Mouse (Mus musculus) induced T-regulatory cell, adult 2 months (primary cell): ENCODE results near the gene Krtap13-1.
"Not testable (repeated sequence)": the region's sequence is repeated elsewhere in the genome, so short reads cannot be mapped to it uniquely, and the experiment has no call there.

ENCODE experiments used
- DNase-seq: peaks from one replicate; pipeline ENCODE4 v3.0.0-alpha.2; 2012; ENCODE audit warnings: low read depth

Krtap13-1 gene

DNA sequence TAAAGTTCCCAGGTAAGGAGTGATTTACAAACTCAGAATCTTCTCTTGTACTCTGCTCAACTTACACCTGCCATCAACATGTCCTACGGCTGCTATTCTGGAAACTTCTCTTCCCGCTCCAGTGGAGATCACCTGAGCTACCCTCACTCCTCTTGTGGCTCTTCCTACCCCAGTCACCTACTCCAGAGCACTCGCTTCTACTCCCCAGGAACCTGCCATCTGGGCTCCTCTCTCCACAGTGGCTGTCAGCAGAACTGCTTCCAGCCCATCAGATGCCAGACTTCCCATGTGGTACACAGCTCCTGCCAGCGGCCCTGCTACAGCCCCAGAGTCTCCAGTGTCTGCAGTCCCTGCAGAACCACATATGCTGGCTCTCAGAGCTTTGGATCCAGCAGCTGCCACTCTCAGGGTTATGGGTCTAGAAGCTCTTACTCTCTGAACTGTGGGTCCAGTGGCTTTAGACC, at the start of gene Krtap13-1:
TSS of gene Krtap13-1 (plus strand) at position 51 of the 464 bp plus-strand sequence.
- no peak for DNase-seq

DNA sequence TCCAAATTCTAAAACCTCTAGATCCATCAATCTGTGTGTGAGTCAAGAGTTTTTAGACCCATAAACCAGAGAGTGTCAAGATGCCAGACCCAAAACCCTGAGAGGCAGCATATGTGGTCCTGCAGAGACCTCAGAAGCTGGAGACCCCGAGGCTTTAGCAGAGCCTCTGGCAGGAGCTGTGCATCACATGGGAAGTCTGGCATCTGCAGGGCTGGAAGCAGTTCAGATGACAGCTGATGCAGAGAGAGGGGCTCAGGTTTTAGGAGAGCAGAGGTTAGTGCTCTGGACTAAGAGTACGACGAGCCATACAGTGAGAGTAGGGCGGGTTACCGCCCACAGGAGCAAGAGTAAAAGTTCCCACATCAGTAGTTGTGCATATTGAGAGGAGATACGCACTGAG, 49.6 kb upstream of the Krtap13-1 start:
- DNase-seq, result no peak

DNA sequence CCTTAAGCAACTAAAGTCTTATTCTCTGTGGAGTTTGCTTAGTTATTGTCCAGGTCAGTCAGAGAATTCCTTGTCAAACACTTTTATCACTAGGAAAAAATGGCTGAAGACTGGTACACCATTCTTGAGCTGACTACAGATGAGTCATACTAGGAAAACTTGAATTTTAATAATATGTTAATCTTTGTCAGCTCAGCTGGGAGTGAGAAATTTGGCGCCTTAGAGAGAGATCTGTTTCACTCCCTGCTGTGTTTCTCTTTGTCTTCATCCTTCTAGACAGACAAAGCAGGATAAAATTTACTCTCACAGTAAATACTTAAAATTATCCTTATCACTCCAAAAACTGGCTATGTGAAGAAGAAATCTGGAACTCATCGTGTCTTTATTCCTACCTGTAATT, 47.4 kb upstream of the Krtap13-1 start:
- DNase-seq, result no peak

DNA sequence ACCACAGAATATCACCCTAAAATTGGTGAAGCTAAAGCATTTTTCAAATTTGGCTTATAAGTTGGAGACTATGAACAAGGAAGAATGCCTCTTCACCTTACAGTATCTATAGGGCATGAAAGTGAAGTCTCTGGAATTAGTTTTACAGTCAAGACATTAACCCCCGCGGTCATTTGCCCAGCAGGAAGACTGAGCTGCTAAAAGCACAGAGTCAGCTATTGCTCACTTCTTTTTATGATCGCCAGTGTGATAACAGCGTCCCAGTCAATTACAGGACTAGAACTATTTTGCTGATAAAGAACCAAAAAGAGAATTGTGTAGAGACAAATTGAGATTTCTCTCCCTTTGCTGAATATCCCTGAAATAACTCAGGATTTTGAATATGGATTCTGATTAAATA, 32.4 kb upstream of the Krtap13-1 start:
- DNase-seq, result no peak

DNA sequence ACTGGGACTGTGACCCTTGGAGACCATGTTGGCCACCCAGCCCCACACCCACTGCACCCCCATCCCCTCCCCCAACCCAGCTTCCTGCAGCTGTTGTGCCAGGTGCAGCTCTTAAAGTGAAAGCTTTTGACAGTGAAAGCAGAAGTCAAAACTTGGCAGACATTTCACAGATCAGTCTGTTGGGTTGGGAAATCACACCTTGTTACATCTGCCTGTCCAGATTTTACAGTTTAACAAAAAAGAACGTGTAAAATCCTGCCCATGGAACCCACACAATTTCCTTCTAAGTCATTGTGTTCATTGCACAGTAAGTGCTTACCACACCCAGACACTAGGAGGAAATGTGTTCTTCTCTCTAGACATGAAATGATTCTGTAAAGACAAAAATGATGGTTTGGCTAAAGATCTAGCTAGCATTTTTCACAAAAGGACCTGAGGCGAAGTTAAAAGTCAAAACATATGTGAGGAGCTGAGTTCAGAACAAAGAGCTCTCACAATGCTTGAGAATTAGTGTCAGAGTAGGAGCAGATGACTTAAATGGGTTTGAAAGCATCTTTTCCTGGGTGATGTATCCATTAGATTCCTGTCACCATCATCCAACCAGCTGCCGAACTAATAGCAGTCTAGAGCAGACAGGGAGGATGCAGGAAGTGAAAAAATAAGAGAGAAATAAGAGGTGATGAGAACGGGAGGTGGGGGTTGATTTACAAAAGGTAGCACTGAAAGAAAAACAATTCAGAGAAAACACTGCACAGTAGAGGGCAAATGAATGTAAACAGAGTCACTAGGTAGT, 27.4 kb upstream of the Krtap13-1 start:
- peak; percentile 3 for DNase-seq

DNA sequence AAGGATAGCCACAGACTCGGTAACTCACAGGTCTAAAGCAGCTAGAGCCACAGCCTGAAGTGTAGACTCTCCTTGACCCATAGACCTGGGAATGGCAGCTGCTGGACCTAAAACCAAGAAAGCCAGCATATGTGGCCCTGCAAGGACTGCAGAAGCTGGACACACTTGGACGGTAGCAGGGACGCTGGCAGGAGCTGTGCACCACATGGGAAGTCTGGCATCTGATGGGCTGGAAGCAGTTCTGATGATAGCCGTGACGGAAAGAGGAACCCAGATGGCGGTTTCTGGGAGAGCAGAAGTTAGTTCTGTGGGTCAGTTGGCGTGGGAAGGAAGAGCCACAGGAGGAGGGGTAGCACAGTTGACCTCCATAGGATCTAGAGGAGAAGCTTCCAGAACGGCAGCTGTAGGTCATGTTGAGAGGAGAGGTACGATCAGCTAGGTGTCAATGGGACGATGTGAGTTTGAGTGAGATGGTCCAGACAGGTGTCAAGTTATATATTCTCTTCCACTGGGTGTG, 21.1 kb upstream of the Krtap13-1 start, which contains the start of gene 2310061N02Rik:
TSS of gene 2310061N02Rik (minus strand) at position 467 of the 517 bp plus-strand sequence.
- DNase-seq, result no peak

DNA sequence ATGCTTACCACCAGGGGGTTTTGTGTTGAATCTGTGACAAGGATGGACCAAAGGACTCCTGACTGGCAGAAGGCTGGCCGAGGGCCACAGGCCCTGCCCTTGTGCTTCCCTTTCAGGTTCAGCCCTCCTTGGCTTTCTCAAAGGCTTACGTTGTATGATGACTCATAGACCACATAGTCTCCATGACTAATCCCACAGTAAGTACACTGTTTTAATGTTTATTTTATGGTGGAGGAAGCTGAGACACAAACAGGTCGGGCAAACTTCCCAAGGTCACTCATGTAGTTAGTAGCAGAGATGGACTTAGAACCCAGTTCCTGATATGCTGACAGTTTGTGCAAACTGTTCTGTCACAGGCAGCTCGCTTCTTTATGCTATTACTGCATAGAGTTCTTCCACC, 17.9 kb upstream of the Krtap13-1 start:
- no peak for DNase-seq

DNA sequence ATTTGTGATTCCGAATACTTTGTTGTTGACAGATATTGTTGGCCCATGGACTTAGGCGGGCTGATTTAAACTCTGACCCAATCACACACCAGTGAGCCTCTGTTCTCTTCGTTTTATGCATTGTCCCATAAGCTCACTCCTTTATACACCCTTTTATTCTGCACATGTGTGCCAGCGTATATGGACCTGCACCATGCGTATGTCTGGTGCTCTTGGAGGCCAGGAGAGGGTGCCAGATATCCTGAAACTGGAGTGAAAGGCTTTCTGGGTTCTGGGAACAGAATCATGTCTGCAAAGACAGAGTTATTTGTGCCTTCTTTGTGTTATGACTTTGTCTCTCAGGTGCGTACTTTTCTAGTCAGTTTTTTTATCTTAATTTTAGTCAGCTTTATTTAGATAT, 17.4 kb upstream of the Krtap13-1 start:
- no peak for DNase-seq

DNA sequence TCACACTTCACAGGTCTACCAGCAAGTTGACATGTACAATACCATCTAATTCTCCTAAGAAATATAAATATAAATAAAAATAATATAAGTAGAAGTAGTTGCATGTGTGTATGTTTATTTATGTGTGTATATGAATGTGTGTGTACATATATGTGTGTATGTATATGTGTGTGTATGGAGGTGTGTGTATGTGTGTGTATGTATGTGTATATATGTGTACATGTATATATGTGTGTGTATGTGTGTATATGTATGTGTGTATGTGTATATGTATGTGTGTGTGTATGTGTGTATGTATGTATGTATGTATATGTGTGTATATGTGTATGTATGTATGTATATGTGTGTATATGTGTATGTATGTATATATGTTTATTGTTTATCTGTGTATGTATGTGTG, 12.1 kb upstream of the Krtap13-1 start:
- DNase-seq, result no peak

DNA sequence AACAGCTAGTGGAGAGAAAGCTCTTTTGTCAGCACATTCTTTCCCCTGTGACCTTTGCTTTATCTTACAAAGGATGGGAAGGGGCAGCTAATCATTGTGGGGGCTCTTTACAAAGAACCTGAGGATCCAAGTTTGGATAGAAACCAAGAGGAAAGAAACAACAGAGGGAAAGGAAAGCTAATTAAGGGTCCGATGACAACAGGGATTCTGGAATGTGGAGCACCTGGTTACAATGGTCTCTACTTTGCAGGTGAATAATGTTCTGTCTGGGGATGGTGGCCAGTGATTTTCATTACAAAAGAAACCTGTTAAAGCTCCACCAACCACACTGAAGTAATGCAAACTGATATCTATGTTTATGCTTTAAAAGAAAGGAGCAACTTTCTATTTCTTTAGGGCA, 8.6 kb upstream of the Krtap13-1 start:
- DNase-seq, result no peak

DNA sequence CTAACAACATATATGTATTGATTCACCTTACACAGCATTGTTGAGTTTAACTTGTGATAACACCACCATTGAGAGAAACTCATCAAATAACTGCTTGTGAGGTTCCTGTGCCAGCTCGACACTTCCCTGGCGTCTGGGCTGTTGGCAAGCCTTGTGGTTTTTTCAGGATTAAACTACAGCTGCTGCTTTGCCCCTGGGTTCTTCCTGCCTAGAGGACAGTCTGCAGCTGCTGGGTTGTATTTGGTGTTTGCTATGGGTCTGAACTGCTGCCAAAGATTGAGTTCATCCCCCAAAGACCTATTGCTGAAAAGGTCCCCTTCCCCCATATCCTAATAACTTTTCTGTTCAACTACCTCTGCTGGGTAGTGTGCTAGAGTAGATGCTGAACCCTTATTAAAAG, 6.7 kb downstream of the Krtap13-1 start:
- no peak for DNase-seq

DNA sequence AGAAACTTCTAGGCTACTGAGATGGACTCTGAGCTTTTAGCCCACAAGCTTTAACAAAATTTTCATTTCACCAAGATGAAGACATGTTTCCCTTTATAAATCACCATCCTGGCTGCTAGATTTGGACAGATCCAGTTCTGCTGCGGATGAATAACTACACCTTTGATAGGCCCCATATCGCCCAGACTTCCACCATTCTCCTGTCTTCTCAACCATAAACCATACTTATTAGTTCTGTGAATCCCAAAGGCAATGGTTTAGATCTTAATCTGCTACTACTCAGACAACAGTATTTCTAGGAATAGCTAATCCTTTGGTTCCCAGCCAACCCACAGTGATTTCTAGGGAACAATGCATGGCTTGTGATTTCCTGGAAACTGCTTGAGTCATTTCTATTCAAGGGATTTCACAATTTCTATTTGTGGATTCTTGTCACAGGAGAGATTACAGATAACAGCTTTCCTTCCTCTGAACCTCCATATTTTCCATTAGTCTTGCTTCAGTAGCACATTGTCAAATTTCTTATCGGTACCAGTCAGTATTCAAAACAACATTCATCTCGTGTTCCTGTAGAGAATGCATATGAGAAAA, 16.2 kb downstream of the Krtap13-1 start:
- DNase-seq, result no peak

DNA sequence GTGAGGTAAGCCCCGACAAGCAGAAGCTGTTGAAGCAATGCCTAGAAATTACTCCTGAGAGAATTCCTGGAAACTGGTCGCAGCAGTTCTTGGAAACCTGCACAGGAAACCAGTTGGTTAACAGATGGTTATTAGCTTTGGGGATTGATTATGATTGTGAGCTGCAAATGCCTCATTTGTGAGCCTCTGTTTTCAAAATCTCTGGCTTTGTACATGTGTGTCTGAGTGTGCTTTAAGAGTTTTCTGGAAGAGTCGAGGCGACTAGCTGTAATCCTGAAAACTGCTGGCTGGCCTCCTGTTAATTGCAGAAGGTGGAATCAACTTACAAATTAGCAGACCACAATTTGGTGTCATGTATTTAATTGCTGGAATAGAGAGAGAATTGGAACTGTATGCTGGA, 19.3 kb downstream of the Krtap13-1 start:
- no peak for DNase-seq

DNA sequence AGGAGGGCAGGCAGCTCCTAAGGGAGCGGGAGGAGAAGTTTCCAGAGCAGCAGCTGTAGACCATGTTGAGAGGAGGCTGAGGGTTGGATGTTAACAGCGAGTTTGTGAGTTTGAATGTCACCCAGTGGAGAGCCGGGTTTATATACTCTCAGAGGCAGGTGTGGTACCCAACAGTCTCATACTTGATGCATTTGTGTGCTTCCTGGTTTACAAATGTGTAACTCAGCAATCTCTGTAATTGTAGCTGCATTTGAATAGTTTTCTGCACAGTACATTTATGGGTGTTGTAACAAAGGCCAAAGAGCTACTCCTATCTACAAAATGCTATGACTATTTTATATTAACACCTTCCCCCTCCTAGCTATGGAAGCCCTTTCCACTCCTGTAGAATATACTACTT, 22.9 kb downstream of the Krtap13-1 start, which contains the start of gene Krtap13:
TSS of gene Krtap13 (minus strand) at position 101 of the 400 bp plus-strand sequence.
- not testable (repeated sequence) for DNase-seq

DNA sequence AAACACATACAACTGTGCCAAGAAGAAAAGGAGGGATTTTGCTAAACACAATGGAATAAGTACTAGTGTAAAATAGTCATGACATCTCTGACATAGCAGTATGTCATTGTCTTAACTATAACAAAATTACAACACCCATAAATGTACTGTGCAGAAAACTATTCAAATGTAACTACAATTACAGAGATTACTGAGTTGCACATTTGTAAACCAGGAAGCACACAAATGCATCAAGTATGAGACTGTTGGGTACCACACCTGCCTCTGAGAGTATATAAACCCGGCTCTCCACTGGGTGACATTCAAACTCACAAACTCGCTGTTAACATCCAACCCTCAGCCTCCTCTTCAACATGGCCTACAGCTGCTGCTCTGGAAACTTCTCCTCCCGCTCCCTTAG, 29.9 kb downstream of the Krtap13-1 start, which contains the start of gene 2310034C09Rik:
TSS of gene 2310034C09Rik (plus strand) at position 301 of the 400 bp plus-strand sequence.
- not testable (repeated sequence) for DNase-seq

DNA sequence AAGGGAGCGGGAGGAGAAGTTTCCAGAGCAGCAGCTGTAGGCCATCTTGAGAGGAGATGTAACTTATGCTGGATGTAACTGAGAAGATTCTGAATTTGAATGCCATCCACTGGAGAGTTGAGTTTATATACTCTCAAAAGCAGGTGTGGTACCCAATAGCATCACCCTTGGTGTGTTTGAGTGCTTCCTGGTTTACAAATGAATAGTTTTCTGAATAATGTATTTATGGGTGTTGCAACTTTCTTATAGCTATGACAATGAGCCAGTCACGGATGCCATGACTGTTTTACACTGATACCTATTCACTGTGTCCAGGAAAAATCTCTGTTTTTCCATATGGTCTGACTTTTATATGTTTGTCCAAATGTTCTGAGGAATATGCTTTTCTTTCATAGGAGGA, 45.4 kb downstream of the Krtap13-1 start, which contains the start of gene 2310057N15Rik:
TSS of gene 2310057N15Rik (minus strand) at position 101 of the 400 bp plus-strand sequence.
- no peak for DNase-seq

DNA sequence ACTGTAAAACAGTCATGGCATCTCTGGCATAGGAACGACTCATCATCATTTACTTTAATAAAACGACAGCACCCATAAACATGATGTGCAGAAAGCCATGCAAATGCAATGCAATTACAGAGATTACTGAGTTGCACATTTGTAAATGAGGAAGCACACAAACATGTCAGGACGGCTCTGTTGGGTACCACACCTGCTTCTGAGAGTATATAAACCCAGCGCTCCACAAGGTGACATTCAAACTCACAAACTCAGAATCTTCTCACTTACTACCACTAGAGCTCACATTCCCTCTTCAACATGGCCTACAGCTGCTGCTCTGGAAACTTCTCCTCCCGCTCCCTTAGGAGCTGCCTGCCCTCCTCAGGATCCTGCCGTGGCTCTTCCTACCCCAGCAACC, 48.9 kb downstream of the Krtap13-1 start, which contains the start of gene Gm5965:
TSS of gene Gm5965 (plus strand) at position 301 of the 400 bp plus-strand sequence.
- DNase-seq, result no peak
